Mouse (Mus musculus) stomach, adult 2 months (tissue): ENCODE data around the gene Slc9a3. TPM values are rescaled to one million over a fixed set of nuclear protein-coding genes. Genes with fewer than 3 reads are reported as not detected.

ENCODE experiments used
- polyA plus RNA-seq: library from polyadenylated mRNA; depleted of rRNA; stranded (reverse); fragments of >200 nt; gene quantifications from 2 replicates; pipeline ENCODE4 v1.2.3, GENCODE M21; 2012; rRNA removed

Gene Slc9a3
- polyA plus RNA-seq: 7.8 and 9.1 TPM in 2 replicates

GRCm38 (mm10) chr13:74121141-74121602 is at the start of gene Slc9a3:
TSS of gene Slc9a3 (plus strand) at chr13:74121457.

GRCm38 (mm10) chr13:74208317-74208985 is 87.2 kb downstream of the Slc9a3 start, which contains the start of gene Exoc3:
TSS of gene Exoc3 (minus strand) at chr13:74208732.

Other genes with a start within 250 kb of the Slc9a3 start
- gene Trip13, start 183.7 kb upstream of the Slc9a3 start, polyA plus RNA-seq: 0.10 and 0.17 TPM in 2 replicates
- 7.0 and 9.0 TPM in 2 replicates for gene Brd9, start 183.6 kb upstream of the Slc9a3 start, polyA plus RNA-seq
- gene Zdhhc11, start 157.6 kb upstream of the Slc9a3 start, polyA plus RNA-seq: not detected in 2 replicates
- 2.4 and 3.3 TPM in 2 replicates for gene Tppp, start 112.0 kb upstream of the Slc9a3 start, polyA plus RNA-seq
- 0.46 and 0.81 TPM in 2 replicates for gene Cep72, start 59.2 kb upstream of the Slc9a3 start, polyA plus RNA-seq
- gene Exoc3, start 87.3 kb downstream of the Slc9a3 start, polyA plus RNA-seq: 16.4 and 17.6 TPM in 2 replicates
- gene Ahrr, start 170.9 kb downstream of the Slc9a3 start, polyA plus RNA-seq: 0.30 and 0.47 TPM in 2 replicates
- gene Pdcd6, start 196.1 kb downstream of the Slc9a3 start, polyA plus RNA-seq: 27.3 and 29.7 TPM in 2 replicates
- 26.8 and 28.1 TPM in 2 replicates for gene Sdha, start 228.8 kb downstream of the Slc9a3 start, polyA plus RNA-seq
- gene Ccdc127, start 228.9 kb downstream of the Slc9a3 start, polyA plus RNA-seq: 0.48 and 0.70 TPM in 2 replicates
- gene Lrrc14b, start 242.5 kb downstream of the Slc9a3 start, polyA plus RNA-seq: 0.57 and 0.65 TPM in 2 replicates